Mouse (Mus musculus): ENCODE results near the gene Fpgt.

DNA sequence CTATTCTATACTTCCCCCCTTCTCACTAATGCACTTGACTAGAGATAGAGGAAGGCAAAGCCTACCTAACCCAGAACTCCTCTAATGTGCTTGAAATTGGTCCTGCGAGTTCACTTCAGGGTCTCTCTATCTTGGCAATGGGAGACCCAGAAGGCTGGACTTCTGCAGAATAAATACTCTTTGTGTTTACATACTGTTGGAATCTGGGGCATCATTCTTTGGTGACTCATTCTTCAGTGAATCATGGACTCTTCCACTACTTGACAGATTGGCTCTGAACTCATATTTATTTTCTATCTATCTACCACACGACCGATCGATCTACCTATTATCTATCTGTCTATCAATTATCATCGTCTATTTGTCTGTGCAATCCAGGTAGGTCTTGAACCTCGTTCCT is 1.1 kb downstream of the Fpgt start:
- TF ChIP-seq CTCF (IDR thresholded peaks at IDR 0.05) (no peak), POLR2A (IDR thresholded peaks at IDR 0.05; ENCODE audit: insufficient read depth, low read depth, low read length) (no peak), EP300 (IDR thresholded peaks at IDR 0.05; ENCODE audit: insufficient read depth, low read depth, low read length) (no peak)
